Mouse (Mus musculus): ENCODE results near the gene Aire. TPM values are rescaled to one million over a fixed set of nuclear protein-coding genes. Genes with fewer than 3 reads are reported as not detected.

The Aire gene
- polyA plus RNA-seq, 1 experiment from 2014 or later: 0.13 TPM

DNA sequence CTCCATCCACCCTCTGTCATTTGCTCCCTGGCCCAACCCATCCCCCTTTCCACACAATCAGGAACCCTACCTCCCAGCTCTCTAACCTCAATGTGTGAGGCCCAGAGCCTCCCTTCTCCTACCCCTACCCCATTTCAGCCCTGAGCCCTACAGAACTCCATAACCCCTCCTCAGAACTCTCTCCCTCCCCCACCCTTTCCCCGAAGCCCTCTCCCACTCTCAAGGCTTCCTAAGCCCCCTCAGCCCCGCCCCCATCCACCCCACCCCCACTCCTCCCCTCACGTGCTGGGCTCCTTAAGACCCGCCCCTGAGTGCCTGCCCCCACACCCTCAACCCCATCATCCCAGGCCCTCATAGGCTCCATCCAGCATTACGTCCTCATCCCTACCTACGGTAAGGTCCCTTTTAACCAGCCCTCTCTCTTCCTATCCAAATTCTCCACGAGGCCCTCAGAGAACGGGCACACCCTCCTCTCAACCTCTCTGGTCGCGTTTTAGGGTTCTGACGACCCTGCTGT, 6.2 kb upstream of the Aire start:
- in situ Hi-C loops (cut with MboI; ENCODE audit: low pct_unique_long_range_greater_than_20kb): loop anchor here (25.0 kb wide), 1 partner anchor 338 kb away; no protein-coding TSS in a partner anchor
- no peak for TF ChIP-seq CTCF (IDR thresholded peaks at IDR 0.05)
- ChIA-PET POLR2A (no interaction called here), CTCF (no interaction called here)
- ATAC-seq (no peak), DNase-seq (ENCODE audit: low read depth, low spot score) (no peak)
- H3K27me3 ChIP-seq: no peaks in the 10 kb centered on the region

DNA sequence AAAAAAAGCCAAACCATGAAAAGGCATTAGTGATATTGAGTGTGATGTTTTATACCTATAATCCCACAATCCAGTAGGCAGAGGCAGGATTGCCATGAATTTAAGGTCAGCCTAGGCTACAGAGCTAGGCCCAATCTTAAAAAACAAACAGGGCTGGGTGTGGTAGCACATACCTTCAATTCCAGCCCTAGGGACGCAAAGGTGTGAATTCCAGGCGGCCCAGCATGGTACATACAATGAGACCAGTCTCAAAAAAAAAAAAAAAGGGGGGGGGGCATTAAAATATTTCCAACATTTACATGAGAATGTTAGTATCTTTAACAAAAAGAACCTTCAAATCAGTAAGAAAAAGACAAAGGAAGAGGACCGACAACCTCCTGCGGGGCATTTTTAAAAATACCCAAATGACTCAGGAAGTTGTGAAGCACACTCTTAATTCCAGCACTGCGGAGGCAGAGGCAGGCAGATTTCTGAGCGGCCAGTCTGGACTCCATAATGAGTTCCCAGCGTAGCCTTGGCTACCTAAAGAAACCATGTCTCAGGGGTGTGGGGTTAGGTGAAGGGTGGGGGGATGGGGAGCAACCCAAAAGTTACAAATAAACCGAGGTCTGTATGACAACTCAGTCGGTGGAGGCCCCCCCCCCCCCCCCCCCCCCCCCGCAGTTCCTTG, 4.8 kb upstream of the Aire start:
- ATAC-seq (no peak), DNase-seq (ENCODE audit: low read depth, low spot score) (no peak)
- in situ Hi-C loops (cut with MboI; ENCODE audit: low pct_unique_long_range_greater_than_20kb): loop anchor here (25.0 kb wide), 1 partner anchor 339 kb away; no protein-coding TSS in a partner anchor
- TF ChIP-seq CTCF (IDR thresholded peaks at IDR 0.05): no peak
- ChIA-PET CTCF (no interaction called here), POLR2A (no interaction called here)
- no peaks in the 10 kb centered on the region for H3K27me3 ChIP-seq

DNA sequence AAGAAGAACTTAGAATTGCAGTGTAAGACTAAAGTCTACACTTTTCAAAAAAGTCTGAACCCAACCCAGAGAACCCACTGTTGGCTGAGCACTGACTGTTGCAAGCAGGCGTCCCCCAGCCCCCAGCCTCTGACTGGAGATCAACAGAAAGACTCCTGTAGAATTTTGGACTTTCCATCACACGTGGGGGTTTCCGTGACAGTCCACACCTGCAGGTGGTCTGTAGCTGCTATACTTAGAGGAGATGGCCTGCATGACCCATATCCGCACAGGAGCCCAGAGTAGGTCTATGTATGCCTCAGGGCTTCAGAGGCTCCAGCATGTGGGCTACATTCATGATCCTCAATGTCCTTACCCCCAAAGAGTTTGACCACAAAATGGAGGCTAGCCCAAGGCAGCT, 3.0 kb upstream of the Aire start:
- ChIA-PET CTCF (no interaction called here), POLR2A (no interaction called here)
- no peak for TF ChIP-seq CTCF (IDR thresholded peaks at IDR 0.05)
- no peak for DNase-seq (ENCODE audit: low read depth, low spot score)
- ATAC-seq: no peak
- H3K27me3 ChIP-seq: no peaks in the 10 kb centered on the region
- in situ Hi-C loops (cut with MboI; ENCODE audit: low pct_unique_long_range_greater_than_20kb): loop anchor here (25.0 kb wide), 1 partner anchor 341 kb away; no protein-coding TSS in a partner anchor

GRCm38 (mm10) chr10:78044531-78044930, 1.1 kb upstream of the Aire start:
- ATAC-seq (no peak), DNase-seq (ENCODE audit: low read depth, low spot score) (no peak)
- in situ Hi-C loops (cut with MboI; ENCODE audit: low pct_unique_long_range_greater_than_20kb): loop anchor here (25.0 kb wide), 1 partner anchor 343 kb away; no protein-coding TSS in a partner anchor
- TF ChIP-seq CTCF (IDR thresholded peaks at IDR 0.05): no peak
- ChIA-PET CTCF (no interaction called here), POLR2A (no interaction called here)
- H3K27me3 ChIP-seq: no peaks in the 10 kb centered on the region

GRCm38 (mm10) chr10:78042697-78043405, 559 bp downstream of the Aire start:
- ATAC-seq (no peak), DNase-seq (ENCODE audit: low read depth, low spot score) (no peak)
- TF ChIP-seq CTCF (IDR thresholded peaks at IDR 0.05): no peak
- CTCF ChIA-PET: no interaction called here
- POLR2A ChIA-PET: no interaction called here
- H3K27me3 ChIP-seq: no peaks in the 10 kb centered on the region
- in situ Hi-C loops (cut with MboI; ENCODE audit: low pct_unique_long_range_greater_than_20kb): loop anchor here (25.0 kb wide), 1 partner anchor 344 kb away; no protein-coding TSS in a partner anchor

- TF ChIP-seq CTCF (IDR thresholded peaks at IDR 0.05): no peak
- POLR2A ChIA-PET: no interaction called here
- in situ Hi-C loops (cut with MboI; ENCODE audit: low pct_unique_long_range_greater_than_20kb): loop anchor here (25.0 kb wide), 1 partner anchor 345 kb away; no protein-coding TSS in a partner anchor
- ATAC-seq (no peak), DNase-seq (ENCODE audit: low read depth, low spot score) (no peak)
- no peaks in the 10 kb centered on the region for H3K27me3 ChIP-seq
- CTCF ChIA-PET: interaction anchor here (1.4 kb wide), 1 partner anchor 19 kb away, joined by 3 read pairs; no protein-coding TSS in a partner anchor
These were observed 1.3 kb downstream of the Aire start for GRCm38 (mm10) chr10:78042096-78042495.

GRCm38 (mm10) chr10:78041647-78042046, 1.8 kb downstream of the Aire start, which contains the start of gene Dnmt3l:
TSS of gene Dnmt3l (plus strand) at chr10:78041947.
- POLR2A ChIA-PET: no interaction called here

DNA sequence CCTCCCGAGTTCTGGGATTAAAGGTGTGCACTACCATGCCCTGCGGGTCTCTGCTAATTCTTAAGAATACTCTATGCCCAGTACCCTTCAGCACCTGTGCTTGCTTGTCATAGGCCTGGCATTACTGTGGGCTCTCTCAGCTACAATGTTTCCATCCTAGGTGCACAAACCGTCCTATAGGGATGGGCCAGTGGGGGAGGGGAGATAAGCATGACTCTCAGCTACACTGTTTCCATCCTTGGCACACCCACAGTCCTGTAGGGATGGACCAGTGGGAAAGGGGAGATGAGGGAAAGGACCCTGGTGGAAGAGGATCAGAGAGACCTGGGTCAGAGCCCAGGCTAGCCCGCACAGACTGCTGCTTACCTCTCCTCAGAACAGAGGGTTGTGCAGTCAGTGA, 6.3 kb downstream of the Aire start:
- TF ChIP-seq CTCF (IDR thresholded peaks at IDR 0.05): no peak
- ChIA-PET CTCF (no interaction called here), POLR2A (no interaction called here)
- ATAC-seq: no peak
- DNase-seq (ENCODE audit: low read depth, low spot score): no peak
- H3K27me3 ChIP-seq: peaks cover 4% of the 10 kb centered on the region
- in situ Hi-C loops (cut with MboI; ENCODE audit: low pct_unique_long_range_greater_than_20kb): loop anchor here (25.0 kb wide), 1 partner anchor 350 kb away; no protein-coding TSS in a partner anchor

More at GRCm38 (mm10) chr10:78041647-78042046, 1.8 kb downstream of the Aire start, which contains the start of gene Dnmt3l:
- no peak for TF ChIP-seq CTCF (IDR thresholded peaks at IDR 0.05)
- H3K27me3 ChIP-seq: no peaks in the 10 kb centered on the region
- DNase-seq (ENCODE audit: low read depth, low spot score): no peak
- CTCF ChIA-PET: interaction anchor here (1.4 kb wide), 1 partner anchor 19 kb away, joined by 3 read pairs; no protein-coding TSS in a partner anchor
- in situ Hi-C loops (cut with MboI; ENCODE audit: low pct_unique_long_range_greater_than_20kb): loop anchor here (25.0 kb wide), 1 partner anchor 346 kb away; no protein-coding TSS in a partner anchor
- no peak for ATAC-seq

GRCm38 (mm10) chr10:78031987-78032386, 11.4 kb downstream of the Aire start:
- ChIA-PET POLR2A (no interaction called here), CTCF (no interaction called here)
- no peak for TF ChIP-seq CTCF (IDR thresholded peaks at IDR 0.05)
- peaks cover 4% of the 10 kb centered on the region for H3K27me3 ChIP-seq
- in situ Hi-C loops (cut with MboI; ENCODE audit: low pct_unique_long_range_greater_than_20kb): loop anchor here (5.0 to 25.0 kb wide), 2 partner anchors 130 to 355 kb away; no protein-coding TSS in a partner anchor
- no peak for ATAC-seq
- DNase-seq (ENCODE audit: low read depth, low spot score): no peak

DNA sequence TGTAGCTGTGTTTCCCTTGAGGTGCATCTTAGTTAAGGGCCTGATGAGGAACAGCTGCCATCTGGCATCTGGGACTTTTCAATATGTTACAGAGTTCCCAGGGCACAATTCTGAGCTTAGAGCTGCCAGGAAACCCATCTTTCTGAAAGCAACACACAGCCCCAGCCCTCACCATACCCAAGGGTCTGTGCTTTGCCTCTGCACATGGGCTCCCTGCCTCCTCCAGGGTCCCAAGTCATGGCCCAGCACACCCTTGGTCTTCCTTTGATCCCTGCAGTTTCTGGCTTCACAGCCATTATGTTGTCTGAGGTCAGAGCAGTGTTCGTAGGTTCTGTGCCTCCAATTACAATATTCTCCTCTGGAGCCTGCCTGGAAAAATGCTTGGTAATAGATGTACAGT, 14.3 kb downstream of the Aire start:
- H3K27me3 ChIP-seq: no peaks in the 10 kb centered on the region
- POLR2A ChIA-PET: no interaction called here
- DNase-seq (ENCODE audit: low read depth, low spot score): no peak
- CTCF ChIA-PET: interaction anchor here (1.0 to 3.8 kb wide), 5 partner anchors 9 to 135 kb away, joined by 5 to 33 read pairs (median 17); no protein-coding TSS in a partner anchor
- no peak for ATAC-seq
- no peak for TF ChIP-seq CTCF (IDR thresholded peaks at IDR 0.05)
- in situ Hi-C loops (cut with MboI; ENCODE audit: low pct_unique_long_range_greater_than_20kb): loop anchor here (25.0 kb wide), 1 partner anchor 358 kb away; no protein-coding TSS in a partner anchor
